In genomic region chr1:91054815-91055214, GRCm38 (mm10) we compare ENCODE assay signal across 9 mouse cellular contexts. TPM values are rescaled to one million over a fixed set of nuclear protein-coding genes. Genes with fewer than 3 reads are reported as not detected.
DNase-seq lines count a peak whose midpoint lies in the region; ATAC-seq and TF ChIP-seq lines count a peak whose summit lies in the region.
"Had no signal": no experiment of that assay in that cellular context is flagged by ENCODE, and none has a peak within 500 bp of the region (broad histone marks: within the 10 kb centered on the region; RNA-seq: fewer than 3 reads in every experiment).

No protein-coding gene starts in this region.

- ATAC-seq in heart, embryonic 11.5 days (replicated peaks; ENCODE audit: insufficient number of reproducible peaks, low FRiP score, low TSS enrichment): no peak

- TF ChIP-seq CTCF in lung, adult 2 months (IDR thresholded peaks at IDR 0.05; ENCODE audit: insufficient read depth, low read length): no peak

- no peaks in the 10 kb centered on the region for H3K9me3 ChIP-seq in heart, embryonic 11.5 days (replicated peaks; ENCODE audit: control insufficient read depth, low read length)

- H3K9ac ChIP-seq in heart, embryonic 11.5 days (ENCODE audit: low read depth, low read length): peak overlapping the region; percentile 84

- H3K4me3 ChIP-seq in heart, embryonic 11.5 days (ENCODE audit: low read depth, low read length): peak overlapping the region; percentile 60
- H3K4me3 ChIP-seq in lung, adult 2 months (replicated peaks; ENCODE audit: extremely low read depth, low read depth, low read length): peak overlapping the region; percentile 37

- 46% methylated on average over 3 of the region's 3 CpGs for WGBS in heart, embryonic 11.5 days (ENCODE audit: insufficient replicate concordance)
- WGBS in lung, adult 2 months: 21% methylated on average over 3 of the region's 3 CpGs

- H3K4me1 ChIP-seq in heart, embryonic 11.5 days (ENCODE audit: control insufficient read depth, insufficient read depth, low read length): peaks cover 64% of the 10 kb centered on the region
- peaks cover 28% of the 10 kb centered on the region for H3K4me1 ChIP-seq in lung, adult 2 months (ENCODE audit: control insufficient read depth, insufficient read depth, low read length)

- H3K27me3 ChIP-seq in heart, embryonic 11.5 days (ENCODE audit: control insufficient read depth, insufficient read depth, low read length): no peaks in the 10 kb centered on the region

- H3K4me2 ChIP-seq in heart, embryonic 11.5 days: peak overlapping the region; percentile 92

- peak overlapping the region; percentile 89 for H3K27ac ChIP-seq in heart, embryonic 11.5 days (ENCODE audit: low read depth, low read length)

- H3K36me3 ChIP-seq in heart, embryonic 11.5 days (ENCODE audit: control insufficient read depth, insufficient read depth, low read length): no peaks in the 10 kb centered on the region

- TF ChIP-seq POLR2A in lung, adult 2 months (IDR thresholded peaks at IDR 0.05; ENCODE audit: borderline replicate concordance, extremely low read depth, low read depth, low read length): peak; percentile 32; the same call in 1 of the 2 replicates

- DNase-seq in heart, adult 8-10 months (ENCODE audit: low spot score): no peak
- peak; percentile 41 for DNase-seq in urinary bladder, adult 2 months (ENCODE audit: low spot score)
- DNase-seq in urinary bladder, adult 18-20 months (ENCODE audit: low spot score in 2 of 2): no peak
- DNase-seq in lung, adult 2 months: peak; percentile 78
- DNase-seq in thymus, postnatal 4 days: peak; percentile 58
- no peak for DNase-seq in adrenal gland, postnatal 4 days (ENCODE audit: low spot score in 2 of 2)
- DNase-seq in embryo, embryonic 10.5 days (ENCODE audit: low spot score): no peak
- DNase-seq: gastrocnemius, postnatal 36 days had no signal

RNA-seq across cellular contexts. Expression of gene Lrrfip1, which starts 56.3 kb away (rescaled TPM):
- 115 and 138 TPM in 2 replicates for polyA plus RNA-seq in heart, embryonic 11.5 days (2014; fragmentation: Nextera tagmentation; extraction: Ambion mirVana)
- total RNA-seq in heart, adult 8-10 months (2022): 10 to 100 TPM; 55.4 to 72.1 (median 61.1) TPM
- 125 and 127 TPM in 2 replicates for polyA plus RNA-seq in urinary bladder, adult 2 months (2012; rRNA removed)
- polyA plus RNA-seq in lung, adult 2 months (2012; rRNA removed): 30.5 and 38.1 TPM in 2 replicates
- total RNA-seq in adrenal gland, postnatal 4 days (2021): 10 to 100 TPM; 54.7 to 56.7 TPM

Comparison
In these comparisons a context has a peak if more than half of its experiments do, and no peak if none do; other contexts are left out.
1. DNase-seq: peak in urinary bladder, adult 2 months (single experiment), lung, adult 2 months (single experiment) and thymus, postnatal 4 days (single experiment); none in heart, adult 8-10 months (single experiment), urinary bladder, adult 18-20 months (0 of 2), adrenal gland, postnatal 4 days (0 of 2) and embryo, embryonic 10.5 days (single experiment).